Mouse (Mus musculus) forebrain, embryonic 15.5 days (tissue): ENCODE measurements around the gene Adat2. TPM values are rescaled to one million over a fixed set of nuclear protein-coding genes. Genes with fewer than 3 reads are reported as not detected.

ENCODE experiments used
- ATAC-seq: fragments of 200-750 bp; cut with Nextera tagmentation; replicated peaks from 2 replicates; pipeline ENCODE4 v1.8.0; 2017; ENCODE audit warnings: mild to moderate bottlenecking, moderate TSS enrichment, moderate library complexity
- H3K27ac ChIP-seq: fragments of 300-500 bp; sonication (generic); replicated peaks from 2 replicates; pipeline ENCODE4 v1.5.1; 2015; ENCODE audit warnings: mild to moderate bottlenecking, inconsistent platforms
- H3K27me3 ChIP-seq: fragments of 300-500 bp; sonication (generic); 2 replicates; pipeline ENCODE4 v1.6.1; 2015; ENCODE audit warnings: inconsistent platforms
- H3K36me3 ChIP-seq: fragments of 300-500 bp; sonication (generic); 2 replicates; pipeline ENCODE4 v1.6.1; 2015; ENCODE audit warnings: mild to moderate bottlenecking, inconsistent platforms
- H3K4me1 ChIP-seq: fragments of 300-500 bp; sonication (generic); 2 replicates; pipeline ENCODE4 v1.6.1; 2015; ENCODE audit warnings: inconsistent platforms
- H3K4me2 ChIP-seq: fragments of 300-500 bp; sonication (generic); replicated peaks from 2 replicates; pipeline ENCODE4 v1.6.1; 2015; ENCODE audit warnings: mild to moderate bottlenecking, inconsistent platforms
- H3K4me3 ChIP-seq: fragments of 300-500 bp; sonication (generic); 2 replicates; pipeline ENCODE4 v1.5.1; 2015; ENCODE audit warnings: mild to moderate bottlenecking, inconsistent platforms
- H3K9ac ChIP-seq: fragments of 300-500 bp; sonication (generic); replicated peaks from 2 replicates; pipeline ENCODE4 v1.6.1; 2015; ENCODE audit warnings: mild to moderate bottlenecking, inconsistent platforms
- H3K9me3 ChIP-seq: fragments of 300-500 bp; sonication (generic); 2 replicates; pipeline ENCODE4 v1.6.1; 2016; ENCODE audit warnings: inconsistent platforms
- WGBS: fragments of 180-500 bp; shearing (Covaris S2); methylation state at CpG from one replicate; pipeline ENCODE4 v1.1.7; 2015; ENCODE audit warnings: mixed read lengths; 5-methylcytosine and 5-hydroxymethylcytosine counted together
- polyA plus RNA-seq: library from polyadenylated mRNA; unstranded; fragments of >200 nt; fragmentation: Nextera tagmentation; extraction: Ambion mirVana; gene quantifications from 2 replicates; pipeline ENCODE4 v1.2.1, GENCODE M21; 2015

The Adat2 gene
- polyA plus RNA-seq, 1 experiment from 2014 or later = 2.2 TPM

GRCm38 (mm10) chr10:13565080-13565448 is 12.4 kb downstream of the Adat2 start:
- H3K27ac ChIP-seq = no peak overlapping the region
- H3K4me3 ChIP-seq = peak overlapping the region; percentile 20; the same call in 1 of the 2 replicates
- no peaks in the 10 kb centered on the region for H3K9me3 ChIP-seq
- peaks cover 13% of the 10 kb centered on the region for H3K4me1 ChIP-seq
- no peaks in the 10 kb centered on the region for H3K27me3 ChIP-seq
- H3K36me3 ChIP-seq = 0 out of 2 replicates have a peak, but pooled peaks cover 5% of the 10 kb centered on the region
- 65% methylated on average over 8 of the region's 8 CpGs for WGBS
- no peak for ATAC-seq
- H3K4me2 ChIP-seq = peak overlapping the region; percentile 42
- no peak overlapping the region for H3K9ac ChIP-seq

GRCm38 (mm10) chr10:13566393-13566792 is 13.7 kb downstream of the Adat2 start:
- Histone ChIP-seq H3K4me1 (peaks cover 16% of the 10 kb centered on the region), H3K4me2 (no peak overlapping the region), H3K27ac (no peak overlapping the region), H3K36me3 (0 out of 2 replicates have a peak, but pooled peaks cover 3% of the 10 kb centered on the region), H3K9me3 (no peaks in the 10 kb centered on the region), H3K9ac (no peak overlapping the region), H3K27me3 (no peaks in the 10 kb centered on the region), H3K4me3 (no peak overlapping the region)
- WGBS = 76% methylated on average over 13 of the region's 13 CpGs
- ATAC-seq = no peak

GRCm38 (mm10) chr10:13569818-13570217 is 17.1 kb downstream of the Adat2 start:
- Histone ChIP-seq H3K9me3 (no peaks in the 10 kb centered on the region), H3K27me3 (peaks cover 4% of the 10 kb centered on the region; the same call in 1 of the 2 replicates), H3K4me1 (peaks cover 13% of the 10 kb centered on the region), H3K9ac (no peak overlapping the region), H3K4me3 (no peak overlapping the region), H3K4me2 (no peak overlapping the region), H3K36me3 (no peaks in the 10 kb centered on the region), H3K27ac (no peak overlapping the region)
- peak; percentile 88 for ATAC-seq
- WGBS = 2% methylated on average over 7 of the region's 7 CpGs

- Histone ChIP-seq H3K4me2 (no peak overlapping the region), H3K9me3 (no peaks in the 10 kb centered on the region), H3K4me3 (no peak overlapping the region), H3K4me1 (peaks cover 10% of the 10 kb centered on the region; the same call in 1 of the 2 replicates), H3K27ac (no peak overlapping the region), H3K27me3 (peaks cover 4% of the 10 kb centered on the region; the same call in 1 of the 2 replicates), H3K9ac (no peak overlapping the region), H3K36me3 (no peaks in the 10 kb centered on the region)
- 80% methylated on average over 9 of the region's 9 CpGs for WGBS
- no peak for ATAC-seq
Observed at GRCm38 (mm10) chr10:13570697-13571538, 18.2 kb downstream of the Adat2 start.

GRCm38 (mm10) chr10:13572003-13572402 is 19.3 kb downstream of the Adat2 start:
- ATAC-seq = no peak
- no peak overlapping the region for H3K9ac ChIP-seq
- no peaks in the 10 kb centered on the region for H3K9me3 ChIP-seq
- no peak overlapping the region for H3K27ac ChIP-seq
- H3K4me1 ChIP-seq = peaks cover 10% of the 10 kb centered on the region; the same call in 1 of the 2 replicates
- H3K36me3 ChIP-seq = no peaks in the 10 kb centered on the region
- peaks cover 4% of the 10 kb centered on the region; the same call in 1 of the 2 replicates for H3K27me3 ChIP-seq
- H3K4me3 ChIP-seq = no peak overlapping the region
- no peak overlapping the region for H3K4me2 ChIP-seq
- WGBS = 60% methylated on average over 10 of the region's 10 CpGs

- no peak for ATAC-seq
- Histone ChIP-seq H3K9ac (no peak overlapping the region), H3K27ac (no peak overlapping the region), H3K4me1 (peaks cover 10% of the 10 kb centered on the region; the same call in 1 of the 2 replicates), H3K9me3 (no peaks in the 10 kb centered on the region), H3K4me3 (no peak overlapping the region), H3K27me3 (peaks cover 4% of the 10 kb centered on the region; the same call in 1 of the 2 replicates), H3K4me2 (no peak overlapping the region), H3K36me3 (no peaks in the 10 kb centered on the region)
- 87% methylated on average over 6 of the region's 6 CpGs for WGBS
Observed at GRCm38 (mm10) chr10:13572410-13572809, 19.7 kb downstream of the Adat2 start.

GRCm38 (mm10) chr10:13577123-13577522 is 24.4 kb downstream of the Adat2 start:
- no peaks in the 10 kb centered on the region for H3K9me3 ChIP-seq
- H3K4me3 ChIP-seq = no peak overlapping the region
- H3K27me3 ChIP-seq = peaks cover 3% of the 10 kb centered on the region; the same call in 1 of the 2 replicates
- no peaks in the 10 kb centered on the region for H3K4me1 ChIP-seq
- H3K27ac ChIP-seq = no peak overlapping the region
- no peak overlapping the region for H3K4me2 ChIP-seq
- H3K36me3 ChIP-seq = no peaks in the 10 kb centered on the region
- no peak overlapping the region for H3K9ac ChIP-seq
- no peak for ATAC-seq
- 83% methylated on average over 7 of the region's 7 CpGs for WGBS

- H3K9ac ChIP-seq = no peak overlapping the region
- no peak overlapping the region for H3K27ac ChIP-seq
- H3K4me2 ChIP-seq = no peak overlapping the region
- WGBS = 79% methylated on average over 2 of the region's 2 CpGs
- H3K4me1 ChIP-seq = no peaks in the 10 kb centered on the region
- no peaks in the 10 kb centered on the region for H3K27me3 ChIP-seq
- H3K36me3 ChIP-seq = no peaks in the 10 kb centered on the region
- no peaks in the 10 kb centered on the region for H3K9me3 ChIP-seq
- H3K4me3 ChIP-seq = no peak overlapping the region
- no peak for ATAC-seq
Observed at GRCm38 (mm10) chr10:13587914-13588313, 35.2 kb downstream of the Adat2 start.

- Histone ChIP-seq H3K9ac (no peak overlapping the region), H3K27me3 (no peaks in the 10 kb centered on the region), H3K27ac (no peak overlapping the region), H3K4me2 (no peak overlapping the region), H3K9me3 (no peaks in the 10 kb centered on the region), H3K4me1 (no peaks in the 10 kb centered on the region), H3K36me3 (no peaks in the 10 kb centered on the region), H3K4me3 (no peak overlapping the region)
- ATAC-seq = no peak
- 90% methylated on average over 10 of the region's 10 CpGs for WGBS
Observed at GRCm38 (mm10) chr10:13592196-13592595, 39.5 kb downstream of the Adat2 start.

GRCm38 (mm10) chr10:13593529-13593928 is 40.8 kb downstream of the Adat2 start:
- Histone ChIP-seq H3K36me3 (no peaks in the 10 kb centered on the region), H3K9me3 (no peaks in the 10 kb centered on the region), H3K27me3 (no peaks in the 10 kb centered on the region), H3K27ac (no peak overlapping the region; the same call in 1 of the 2 replicates), H3K4me1 (no peaks in the 10 kb centered on the region), H3K4me3 (no peak overlapping the region), H3K9ac (no peak overlapping the region), H3K4me2 (no peak overlapping the region)
- ATAC-seq = peak; percentile 70
- WGBS = 71% methylated on average over 3 of the region's 3 CpGs

- no peak for ATAC-seq
- H3K9ac ChIP-seq = no peak overlapping the region
- WGBS = 40% methylated on average over 3 of the region's 3 CpGs
- no peaks in the 10 kb centered on the region for H3K27me3 ChIP-seq
- H3K4me1 ChIP-seq = no peaks in the 10 kb centered on the region
- no peak overlapping the region for H3K4me3 ChIP-seq
- H3K27ac ChIP-seq = no peak overlapping the region
- H3K4me2 ChIP-seq = no peak overlapping the region
- H3K36me3 ChIP-seq = no peaks in the 10 kb centered on the region
- H3K9me3 ChIP-seq = no peaks in the 10 kb centered on the region
Observed at GRCm38 (mm10) chr10:13596073-13596472, 43.4 kb downstream of the Adat2 start.

GRCm38 (mm10) chr10:13596866-13597265 is 44.2 kb downstream of the Adat2 start:
- H3K27me3 ChIP-seq = no peaks in the 10 kb centered on the region
- no peak overlapping the region for H3K4me2 ChIP-seq
- no peak overlapping the region for H3K27ac ChIP-seq
- WGBS = 71% methylated on average over 9 of the region's 9 CpGs
- no peaks in the 10 kb centered on the region for H3K9me3 ChIP-seq
- H3K4me1 ChIP-seq = no peaks in the 10 kb centered on the region
- no peaks in the 10 kb centered on the region for H3K36me3 ChIP-seq
- no peak overlapping the region for H3K9ac ChIP-seq
- H3K4me3 ChIP-seq = no peak overlapping the region
- no peak for ATAC-seq
